Mouse (Mus musculus) embryonic facial prominence, embryonic 10.5 days (tissue): ENCODE data around the gene Osgin1. TPM values are rescaled to one million over a fixed set of nuclear protein-coding genes. Genes with fewer than 3 reads are reported as not detected.

Experiments used
- DNase-seq: peaks from one replicate; pipeline ENCODE4 v3.0.0-alpha.2; 2017; ENCODE audit warnings: low spot score
- H3K27ac ChIP-seq: fragments of 300-500 bp; sonication (generic); replicated peaks from 2 replicates; pipeline ENCODE4 v1.5.1; 2016; ENCODE audit warnings: mild to moderate bottlenecking
- H3K27me3 ChIP-seq: fragments of 300-500 bp; sonication (generic); replicated peaks from 2 replicates; pipeline ENCODE4 v1.6.1; 2016; ENCODE audit warnings: low read depth, mild to moderate bottlenecking; ENCODE audit not compliant: poor library complexity, severe bottlenecking
- H3K36me3 ChIP-seq: fragments of 300-500 bp; sonication (generic); replicated peaks from 2 replicates; pipeline ENCODE4 v1.6.1; 2016; ENCODE audit warnings: mild to moderate bottlenecking, moderate library complexity
- H3K4me1 ChIP-seq: fragments of 300-500 bp; sonication (generic); 2 replicates; pipeline ENCODE4 v1.6.1; 2016
- H3K4me3 ChIP-seq: fragments of 300-500 bp; sonication (generic); 2 replicates; pipeline ENCODE4 v1.5.1; 2016; ENCODE audit warnings: mild to moderate bottlenecking, moderate library complexity
- H3K9me3 ChIP-seq: fragments of 300-500 bp; sonication (generic); 2 replicates; pipeline ENCODE4 v1.6.1; 2016; ENCODE audit warnings: mild to moderate bottlenecking
- WGBS: fragments of 180-500 bp; shearing (Covaris S2); methylation state at CpG from one replicate; pipeline ENCODE4 v1.1.7; 2016; 5-methylcytosine and 5-hydroxymethylcytosine counted together
- polyA plus RNA-seq: library from polyadenylated mRNA; unstranded; fragments of >200 nt; fragmentation: Nextera tagmentation; extraction: Ambion mirVana; gene quantifications from 2 replicates; pipeline ENCODE4 v1.2.1, GENCODE M21; 2016

Gene Osgin1
- 0.43 and 0.47 TPM in 2 replicates for polyA plus RNA-seq

DNA sequence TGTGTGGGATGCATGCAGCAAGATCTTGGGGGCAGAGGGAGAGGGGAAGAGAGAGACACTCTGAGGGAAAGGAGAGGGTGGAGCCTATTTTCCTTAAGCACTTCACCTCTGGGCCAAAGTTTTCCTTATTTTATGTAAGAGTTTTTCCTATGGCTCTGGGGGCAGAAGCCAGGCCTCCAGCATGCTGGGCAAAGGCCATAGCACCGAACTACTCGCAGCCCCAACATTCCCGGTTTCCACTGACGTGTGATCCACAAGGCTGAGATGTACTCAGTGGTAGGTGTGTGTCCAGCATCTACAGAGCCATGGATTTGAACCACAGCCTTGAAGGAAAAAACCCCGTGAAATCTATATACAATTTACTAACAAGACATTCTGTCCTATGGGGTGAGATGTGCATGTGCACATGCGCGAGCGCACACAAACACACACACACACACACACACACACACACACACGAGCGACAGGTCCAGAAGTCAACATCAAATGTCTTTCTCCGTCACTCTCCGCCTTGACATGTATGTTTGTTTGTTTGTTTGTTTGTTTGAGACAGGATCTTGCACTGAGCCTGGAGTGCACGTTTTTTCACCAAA, at the start of gene Osgin1:
Gene Osgin1 (plus strand): TSS at position 543 of the 593 bp plus-strand sequence.
- H3K27ac ChIP-seq = no peak within 1 kb of the TSS
- no peak within 1 kb of the TSS for H3K4me3 ChIP-seq
- H3K36me3 ChIP-seq = no peaks in the 10 kb centered on the region
- DNase-seq = no peak
- peaks cover 42% of the 10 kb centered on the region for H3K4me1 ChIP-seq
- no peaks in the 10 kb centered on the region for H3K9me3 ChIP-seq
- WGBS = 89% methylated on average over 13 of the region's 13 CpGs
- 0 out of 2 replicates have a peak, but pooled peaks cover 6% of the 10 kb centered on the region for H3K27me3 ChIP-seq

DNA sequence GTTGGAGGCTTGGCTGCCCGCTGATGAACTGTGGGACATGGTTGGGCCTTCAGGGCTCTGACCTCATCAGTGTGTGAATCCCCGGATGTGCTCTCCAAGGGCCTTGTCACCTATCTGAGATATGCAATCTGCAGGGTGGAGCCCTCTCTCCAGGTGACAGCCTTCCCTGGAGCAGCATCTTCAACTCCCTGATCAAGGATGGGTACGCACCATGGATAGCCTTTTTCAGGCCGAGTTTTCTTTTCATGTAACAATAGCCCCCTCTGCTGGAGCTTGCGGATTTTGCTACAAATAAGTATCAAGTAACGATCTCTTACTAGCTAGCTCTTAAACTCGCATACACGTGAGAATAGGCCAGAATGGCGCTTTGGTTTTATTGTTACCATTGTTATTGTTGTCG, 49.4 kb upstream of the Osgin1 start:
- H3K36me3 ChIP-seq = no peaks in the 10 kb centered on the region
- no peak overlapping the region for H3K4me3 ChIP-seq
- WGBS = 28% methylated on average over 10 of the region's 10 CpGs
- H3K9me3 ChIP-seq = no peaks in the 10 kb centered on the region
- H3K4me1 ChIP-seq = no peaks in the 10 kb centered on the region
- peak; percentile 61 for DNase-seq
- H3K27ac ChIP-seq = no peak overlapping the region
- H3K27me3 ChIP-seq = 0 out of 2 replicates have a peak, but pooled peaks cover 3% of the 10 kb centered on the region

DNA sequence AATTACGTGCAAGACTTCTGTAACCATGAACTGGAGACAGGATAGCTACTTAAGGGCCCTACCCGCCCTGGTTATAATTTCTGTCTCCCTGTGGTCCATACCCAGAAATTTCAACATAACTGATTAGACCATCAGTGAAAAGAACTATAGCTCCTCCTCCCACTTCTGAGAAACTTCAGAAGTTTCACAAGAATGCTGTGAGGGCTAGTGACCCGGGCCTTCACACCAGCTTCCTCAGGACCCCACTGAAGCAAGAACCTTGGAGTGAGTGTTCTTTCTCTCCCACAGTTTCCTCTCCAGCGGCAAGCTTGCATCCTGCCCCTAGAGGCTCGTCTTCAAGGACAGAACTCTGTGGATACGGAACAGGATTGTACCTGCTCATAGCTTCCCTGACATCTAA, 48.1 kb upstream of the Osgin1 start:
- no peak overlapping the region for H3K4me3 ChIP-seq
- 81% methylated on average over 6 of the region's 6 CpGs for WGBS
- H3K27me3 ChIP-seq = 0 out of 2 replicates have a peak, but pooled peaks cover 3% of the 10 kb centered on the region
- no peak overlapping the region for H3K27ac ChIP-seq
- DNase-seq = no peak
- H3K36me3 ChIP-seq = no peaks in the 10 kb centered on the region
- no peaks in the 10 kb centered on the region for H3K4me1 ChIP-seq
- H3K9me3 ChIP-seq = no peaks in the 10 kb centered on the region

DNA sequence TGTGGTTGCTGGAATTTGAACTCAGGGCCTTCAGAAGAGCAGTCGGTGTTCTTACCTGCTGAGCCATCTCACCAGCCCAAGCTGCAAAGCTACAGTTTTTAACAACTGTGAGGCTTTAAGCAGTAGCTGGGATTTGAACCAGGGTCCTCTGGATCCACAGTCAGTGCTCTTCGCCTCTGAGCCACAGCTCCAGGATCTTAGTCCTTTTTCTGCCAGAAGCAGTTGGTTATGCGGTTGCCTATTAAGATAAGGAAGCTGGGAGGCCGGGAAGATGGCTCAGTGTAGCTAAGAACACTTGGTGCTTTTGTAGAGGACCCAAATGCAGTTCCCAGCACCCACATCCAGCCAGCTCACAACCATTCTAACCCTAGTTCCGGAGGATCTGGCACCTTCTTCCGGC, 46.9 kb upstream of the Osgin1 start:
- Histone ChIP-seq H3K36me3 (no peaks in the 10 kb centered on the region), H3K4me1 (no peaks in the 10 kb centered on the region), H3K27me3 (0 out of 2 replicates have a peak, but pooled peaks cover 3% of the 10 kb centered on the region), H3K9me3 (no peaks in the 10 kb centered on the region), H3K4me3 (no peak overlapping the region), H3K27ac (no peak overlapping the region)
- DNase-seq = no peak
- WGBS = 79% methylated on average over 6 of the region's 6 CpGs

DNA sequence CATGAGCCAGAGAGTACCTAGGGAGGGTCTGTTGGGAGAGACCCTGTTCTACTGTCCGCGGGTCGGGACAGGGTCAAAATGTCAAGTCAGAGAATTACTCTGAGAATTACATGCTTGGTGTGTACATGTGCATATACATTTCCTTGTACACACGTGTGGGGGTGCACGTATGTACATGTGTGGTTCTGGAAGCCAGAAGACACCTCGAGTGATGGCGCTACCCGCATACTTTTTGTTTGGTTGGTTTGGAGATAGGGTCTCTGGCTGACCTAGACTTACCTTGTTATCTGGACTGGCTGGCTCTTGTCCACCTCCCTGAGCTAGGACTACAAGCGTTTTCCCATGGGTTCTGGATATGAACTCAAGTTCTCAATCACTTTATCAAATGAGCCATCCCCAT, 39.8 kb upstream of the Osgin1 start:
- peaks cover 23% of the 10 kb centered on the region for H3K4me1 ChIP-seq
- peaks cover 17% of the 10 kb centered on the region for H3K27me3 ChIP-seq
- H3K4me3 ChIP-seq = peak overlapping the region; percentile 86
- H3K9me3 ChIP-seq = no peaks in the 10 kb centered on the region
- 76% methylated on average over 9 of the region's 9 CpGs for WGBS
- H3K36me3 ChIP-seq = 0 out of 2 replicates have a peak, but pooled peaks cover 4% of the 10 kb centered on the region
- DNase-seq = no peak
- peak overlapping the region; percentile 84 for H3K27ac ChIP-seq

DNA sequence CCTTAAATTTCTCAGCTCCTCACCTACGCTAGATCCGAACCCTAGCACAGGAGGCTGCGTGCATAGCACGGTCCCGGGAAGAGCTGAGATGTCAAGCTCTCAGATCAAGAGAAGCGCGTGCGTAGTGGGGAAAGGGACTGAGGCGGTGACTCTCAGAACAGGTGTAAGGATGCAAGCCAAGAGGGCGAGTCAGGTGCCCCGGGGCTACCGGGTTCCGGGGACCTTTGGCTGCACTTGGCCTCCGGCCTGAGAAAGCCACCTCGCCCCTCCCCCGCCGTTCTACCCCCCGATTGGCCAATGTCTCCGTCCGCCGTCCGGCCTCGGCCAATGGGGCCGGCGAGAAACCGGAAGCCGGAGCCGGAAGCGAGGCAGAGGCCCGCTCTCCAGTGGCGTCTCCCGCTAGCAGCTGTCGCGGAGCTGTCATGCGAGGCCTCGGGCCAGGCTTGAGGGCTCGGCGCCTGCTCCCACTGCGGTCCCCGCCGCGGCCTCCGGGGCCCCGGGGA, 39.3 kb upstream of the Osgin1 start, which contains the start of gene Mlycd:
Gene Mlycd (plus strand): TSS at position 355 of the 503 bp plus-strand sequence.
- peaks cover 21% of the 10 kb centered on the region for H3K27me3 ChIP-seq
- H3K4me1 ChIP-seq = peaks cover 26% of the 10 kb centered on the region
- H3K36me3 ChIP-seq = 0 out of 2 replicates have a peak, but pooled peaks cover 4% of the 10 kb centered on the region
- peak; percentile 95 for DNase-seq
- H3K9me3 ChIP-seq = no peaks in the 10 kb centered on the region
- H3K4me3 ChIP-seq = peak within 1 kb of the TSS; percentile 86
- 3% methylated on average over 44 of the region's 44 CpGs for WGBS
- peak within 1 kb of the TSS; percentile 84 for H3K27ac ChIP-seq

DNA sequence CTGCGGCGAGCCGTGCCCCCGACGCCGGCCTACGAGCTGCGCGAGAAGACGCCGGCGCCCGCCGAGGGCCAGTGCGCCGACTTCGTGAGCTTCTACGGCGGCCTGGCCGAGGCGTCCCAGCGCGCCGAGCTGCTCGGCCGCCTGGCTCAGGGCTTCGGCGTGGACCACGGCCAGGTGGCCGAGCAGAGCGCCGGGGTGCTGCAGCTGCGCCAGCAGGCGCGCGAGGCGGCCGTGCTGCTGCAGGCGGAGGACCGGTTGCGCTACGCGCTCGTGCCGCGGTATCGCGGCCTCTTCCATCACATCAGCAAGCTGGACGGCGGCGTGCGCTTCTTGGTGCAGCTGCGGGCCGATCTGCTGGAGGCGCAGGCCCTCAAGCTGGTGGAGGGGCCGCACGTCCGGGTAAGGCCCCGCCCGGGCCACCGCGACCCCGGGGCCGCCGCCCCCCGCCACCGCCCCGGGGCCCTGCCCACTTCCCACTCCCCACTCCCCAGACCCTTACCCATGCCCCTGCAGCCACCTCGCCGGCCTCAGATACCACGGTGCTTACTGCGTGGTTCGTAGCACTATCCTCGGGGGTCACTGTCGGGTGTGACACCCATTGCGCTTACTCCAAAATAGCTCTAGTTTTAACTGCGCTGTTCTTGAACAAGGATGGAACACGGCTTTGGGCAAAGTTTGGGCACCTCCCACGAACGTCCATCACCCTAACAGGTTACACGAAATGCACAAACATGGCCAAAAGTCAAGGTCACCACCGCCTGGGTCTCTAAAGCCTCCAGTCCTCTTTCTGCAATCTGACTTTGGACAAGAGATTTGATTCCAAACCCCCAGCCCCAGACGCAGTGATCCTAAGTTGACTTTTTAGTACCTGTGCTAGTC, 38.6 kb upstream of the Osgin1 start:
- Histone ChIP-seq H3K4me3 (peak overlapping the region; percentile 86), H3K9me3 (no peaks in the 10 kb centered on the region), H3K36me3 (0 out of 2 replicates have a peak, but pooled peaks cover 4% of the 10 kb centered on the region), H3K27ac (peak overlapping the region; percentile 84), H3K27me3 (peaks cover 21% of the 10 kb centered on the region), H3K4me1 (peaks cover 26% of the 10 kb centered on the region)
- WGBS = 6% methylated on average over 83 of the region's 83 CpGs
- DNase-seq = no peak

- Histone ChIP-seq H3K9me3 (no peaks in the 10 kb centered on the region), H3K36me3 (peaks cover 4% of the 10 kb centered on the region; the same call in 1 of the 2 replicates), H3K27me3 (peaks cover 21% of the 10 kb centered on the region), H3K4me1 (peaks cover 29% of the 10 kb centered on the region), H3K27ac (no peak overlapping the region), H3K4me3 (no peak overlapping the region)
- no peak for DNase-seq
- WGBS = 85% methylated on average over 9 of the region's 9 CpGs
Observed at GRCm38 (mm10) chr8:119398558-119398957, 35.4 kb upstream of the Osgin1 start.

- peaks cover 4% of the 10 kb centered on the region; the same call in 1 of the 2 replicates for H3K36me3 ChIP-seq
- peaks cover 21% of the 10 kb centered on the region for H3K27me3 ChIP-seq
- peaks cover 27% of the 10 kb centered on the region for H3K4me1 ChIP-seq
- 82% methylated on average over 6 of the region's 6 CpGs for WGBS
- H3K9me3 ChIP-seq = no peaks in the 10 kb centered on the region
- no peak overlapping the region for H3K4me3 ChIP-seq
- no peak overlapping the region for H3K27ac ChIP-seq
- no peak for DNase-seq
Observed at GRCm38 (mm10) chr8:119399255-119399654, 34.7 kb upstream of the Osgin1 start.

DNA sequence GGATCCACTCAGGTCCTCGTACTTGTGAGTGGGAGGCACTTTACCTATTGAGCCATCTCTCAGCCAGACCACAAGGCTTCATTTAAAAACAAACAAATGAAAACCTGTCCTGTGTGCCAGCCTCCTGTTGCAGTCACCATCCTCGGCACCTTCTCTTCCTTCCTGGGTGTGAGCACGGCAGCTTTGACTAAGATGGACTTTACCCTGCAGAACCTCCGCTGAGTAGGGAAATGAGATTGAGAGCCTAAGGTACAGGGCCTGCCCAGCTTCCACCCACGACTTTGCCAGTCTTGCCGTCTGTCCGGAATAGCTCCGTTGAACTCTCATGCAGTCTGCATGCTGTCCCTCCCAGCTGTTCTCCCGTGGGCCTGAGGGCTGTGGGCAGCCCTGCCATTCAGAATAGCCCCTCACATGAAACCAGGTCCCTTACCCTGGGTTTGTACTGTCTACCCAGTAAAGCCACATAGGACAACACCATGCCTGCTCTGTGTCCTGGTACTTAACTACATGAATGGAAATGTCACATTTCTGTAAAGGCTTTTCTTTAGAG, 33.7 kb upstream of the Osgin1 start:
- H3K4me3 ChIP-seq = no peak overlapping the region
- no peak overlapping the region for H3K27ac ChIP-seq
- peaks cover 20% of the 10 kb centered on the region for H3K27me3 ChIP-seq
- no peaks in the 10 kb centered on the region for H3K9me3 ChIP-seq
- no peak for DNase-seq
- H3K4me1 ChIP-seq = peaks cover 18% of the 10 kb centered on the region
- WGBS = 86% methylated on average over 9 of the region's 9 CpGs
- H3K36me3 ChIP-seq = peaks cover 13% of the 10 kb centered on the region

DNA sequence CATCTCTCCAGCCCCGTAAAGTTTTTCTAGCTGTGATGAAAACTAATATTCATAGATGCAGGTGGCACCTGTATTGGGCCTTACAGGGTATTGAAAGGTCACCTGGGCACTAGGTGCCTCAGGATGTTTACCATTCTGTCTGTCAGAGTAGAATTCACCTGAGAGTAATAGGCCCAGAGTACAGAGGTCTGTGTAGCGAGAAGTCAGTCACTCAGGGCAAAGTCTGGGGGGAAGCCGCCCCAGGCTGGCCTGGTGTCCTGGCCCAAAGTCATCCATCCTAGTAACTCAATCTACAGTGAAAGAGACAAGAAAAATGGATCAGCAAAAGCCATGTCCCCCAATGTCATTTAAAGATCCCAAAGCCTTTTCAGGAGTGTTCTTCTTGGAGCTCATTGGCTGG, 33.0 kb upstream of the Osgin1 start:
- Histone ChIP-seq H3K9me3 (no peaks in the 10 kb centered on the region), H3K36me3 (peaks cover 15% of the 10 kb centered on the region), H3K27me3 (peaks cover 13% of the 10 kb centered on the region), H3K4me3 (no peak overlapping the region), H3K27ac (no peak overlapping the region), H3K4me1 (peaks cover 11% of the 10 kb centered on the region)
- 81% methylated on average over 3 of the region's 3 CpGs for WGBS
- no peak for DNase-seq

DNA sequence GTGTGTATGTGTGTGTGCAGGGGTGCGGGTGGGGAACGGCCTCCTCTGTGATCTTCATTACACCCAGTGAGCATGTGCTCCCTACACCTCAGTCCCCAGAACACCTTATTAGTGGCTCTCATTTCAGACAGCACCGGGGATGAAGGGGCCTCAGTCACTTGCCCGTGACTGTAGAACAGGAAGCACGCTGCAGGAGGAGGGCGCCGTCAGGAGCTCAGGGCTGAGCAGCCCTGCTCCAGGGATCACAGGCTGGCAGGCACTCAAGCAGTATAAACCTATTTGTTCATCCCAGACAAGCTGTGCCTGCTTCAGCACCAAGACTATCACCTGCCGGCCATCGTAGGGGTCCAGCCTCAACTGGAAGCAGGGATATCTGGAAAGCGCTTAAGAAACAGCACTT, 30.0 kb upstream of the Osgin1 start:
- WGBS = 67% methylated on average over 10 of the region's 10 CpGs
- H3K4me3 ChIP-seq = no peak overlapping the region
- 0 out of 2 replicates have a peak, but pooled peaks cover 4% of the 10 kb centered on the region for H3K27me3 ChIP-seq
- no peak overlapping the region for H3K27ac ChIP-seq
- H3K9me3 ChIP-seq = no peaks in the 10 kb centered on the region
- DNase-seq = no peak
- peaks cover 8% of the 10 kb centered on the region; the same call in 1 of the 2 replicates for H3K4me1 ChIP-seq
- peaks cover 27% of the 10 kb centered on the region for H3K36me3 ChIP-seq
